Mouse (Mus musculus): Measurements from ENCODE around the gene Nmrk1. TPM values are rescaled to one million over a fixed set of nuclear protein-coding genes. Genes with fewer than 3 reads are reported as not detected.

Nmrk1 gene
- total RNA-seq, 2 experiments from 2014 or later = 2.2 to 3.0 TPM

DNA sequence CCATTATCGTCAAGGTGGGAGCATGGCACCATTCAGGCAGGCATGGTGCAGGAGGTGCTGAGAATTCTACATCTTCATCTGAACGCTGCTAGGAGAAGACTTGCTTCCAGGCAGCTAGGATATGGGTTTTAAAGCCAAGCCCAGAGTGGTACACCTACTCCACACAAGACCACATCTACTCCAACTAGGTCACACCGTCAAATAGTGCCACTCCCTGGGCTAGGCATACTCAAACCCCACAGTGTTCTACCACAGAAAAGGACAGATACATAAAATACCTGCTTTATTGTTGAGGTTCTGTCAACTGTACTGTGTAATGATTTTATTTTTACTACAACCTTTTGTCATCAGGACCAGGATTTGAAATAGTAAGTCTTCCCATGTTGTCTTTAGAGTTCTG is 63.4 kb downstream of the Nmrk1 start:
- DNase-seq = no peak
- intact Hi-C loops (cut with DNase I) = no loop called here

DNA sequence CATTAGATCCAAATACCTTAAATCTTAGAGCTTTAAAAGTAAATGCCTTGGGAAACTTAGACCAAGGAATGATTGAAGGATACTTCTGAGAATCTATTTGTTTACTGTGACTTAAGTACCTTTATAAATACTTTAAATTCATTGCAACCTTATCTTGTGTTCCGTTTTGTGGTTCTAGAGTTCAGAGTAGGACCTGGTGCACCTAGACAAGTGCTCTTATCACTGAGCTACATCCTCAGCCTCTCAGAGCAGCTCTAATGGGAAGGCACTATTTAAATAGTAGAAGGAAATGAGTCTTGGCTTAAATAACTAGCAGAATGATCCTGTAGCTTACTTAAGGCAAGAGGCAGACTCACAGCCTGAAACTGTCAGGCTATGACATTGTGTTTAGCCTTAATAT is 63.8 kb downstream of the Nmrk1 start:
- intact Hi-C loops (cut with DNase I) = no loop called here
- DNase-seq = no peak

Other genes starting within 250 kb of the Nmrk1 start
- gene Ostf1, start 127 bp upstream of the Nmrk1 start, total RNA-seq (2021) = 10 to 100 TPM; 22.0 to 25.0 TPM
- 100 to 1,000 TPM; 125 to 136 TPM for gene Carnmt1, start 38.8 kb downstream of the Nmrk1 start, total RNA-seq (2021)
- 1 to 10 TPM; 2.7 to 4.1 TPM for gene D030056L22Rik, start 81.2 kb downstream of the Nmrk1 start, total RNA-seq (2021)
- under 1 TPM; 0.05 to 0.15 TPM for gene Trpm6, start 118.0 kb downstream of the Nmrk1 start, total RNA-seq (2021)